Mouse (Mus musculus): ENCODE data around the gene Wwox.

The Wwox gene

DNA sequence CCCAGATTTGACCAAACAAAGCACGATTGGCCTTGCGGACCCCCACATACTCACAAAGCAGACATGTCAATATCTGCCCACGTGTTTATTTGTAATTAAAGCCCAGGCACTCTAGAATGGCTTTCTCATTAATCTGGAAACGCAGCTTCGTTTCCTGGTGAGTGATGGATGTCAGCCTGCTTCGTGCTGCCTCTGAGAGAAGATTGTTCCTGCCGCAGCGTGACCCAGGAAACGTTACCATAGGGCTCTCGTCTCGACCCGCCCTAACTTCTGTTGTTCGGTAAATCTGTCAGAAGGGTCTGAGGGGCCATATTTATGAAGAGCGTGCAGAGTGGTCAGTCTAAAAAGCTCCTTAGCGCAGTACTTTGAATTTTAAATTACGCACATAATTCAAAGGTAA, 164.9 kb downstream of the Wwox start:
- DNase-seq: no peak

DNA sequence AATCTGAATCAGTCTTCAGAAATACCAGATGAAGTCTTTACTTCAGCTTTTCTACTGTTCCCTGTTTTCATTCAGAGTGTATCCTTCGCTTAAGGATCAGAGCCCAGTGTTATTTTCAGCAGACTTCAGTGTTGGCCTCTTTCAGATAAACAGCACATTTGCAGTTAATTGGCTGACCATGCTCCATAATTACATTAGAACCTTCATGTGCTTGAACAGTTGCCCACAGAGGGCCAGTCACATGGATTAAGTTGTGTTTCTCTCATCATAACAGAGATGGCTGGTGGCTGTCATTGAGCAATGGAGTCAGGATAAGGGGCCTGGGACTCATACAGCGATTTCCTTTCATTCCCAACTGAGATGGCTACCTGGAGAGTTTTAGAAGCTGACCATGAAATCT, 166.2 kb downstream of the Wwox start:
- DNase-seq: no peak

DNA sequence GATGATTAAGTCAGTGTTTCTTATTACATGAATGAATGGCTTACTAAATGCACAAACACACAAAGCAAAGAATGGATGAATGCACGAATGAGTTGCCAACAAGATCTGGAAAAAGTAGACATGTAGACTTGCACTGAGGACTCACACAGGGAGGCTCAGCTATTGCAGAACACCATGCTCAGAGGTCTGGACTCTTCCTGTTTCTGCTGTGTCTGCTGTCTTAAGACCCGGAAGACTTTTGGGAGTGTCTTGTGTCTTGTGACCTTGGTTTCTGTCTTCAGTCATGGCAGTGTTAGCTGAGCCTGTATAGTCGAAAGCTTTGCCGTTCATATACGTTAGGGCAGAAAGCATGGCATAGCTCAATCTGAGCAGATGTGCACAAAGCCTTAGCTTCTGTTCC, 169.9 kb downstream of the Wwox start:
- no peak for DNase-seq

DNA sequence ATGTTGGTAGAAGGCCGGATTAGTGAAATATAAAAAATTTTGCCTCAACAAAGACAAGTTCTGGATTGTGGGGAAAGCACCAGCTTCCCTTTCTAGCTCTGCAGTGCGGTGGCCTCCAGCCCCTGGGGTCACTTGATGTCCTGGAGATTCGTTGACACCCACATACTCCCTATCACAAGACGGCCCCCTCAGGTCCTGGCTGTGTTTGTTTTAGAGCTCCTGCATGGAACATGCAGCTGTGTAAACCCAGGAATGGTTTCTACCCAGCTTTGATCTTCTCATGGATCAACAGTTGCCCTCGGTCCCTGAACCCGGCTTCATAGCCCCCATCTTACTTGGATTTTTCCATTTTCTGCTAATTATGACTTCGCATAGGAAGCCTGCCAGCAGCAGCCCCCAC, 171.6 kb downstream of the Wwox start:
- no peak for DNase-seq

DNA sequence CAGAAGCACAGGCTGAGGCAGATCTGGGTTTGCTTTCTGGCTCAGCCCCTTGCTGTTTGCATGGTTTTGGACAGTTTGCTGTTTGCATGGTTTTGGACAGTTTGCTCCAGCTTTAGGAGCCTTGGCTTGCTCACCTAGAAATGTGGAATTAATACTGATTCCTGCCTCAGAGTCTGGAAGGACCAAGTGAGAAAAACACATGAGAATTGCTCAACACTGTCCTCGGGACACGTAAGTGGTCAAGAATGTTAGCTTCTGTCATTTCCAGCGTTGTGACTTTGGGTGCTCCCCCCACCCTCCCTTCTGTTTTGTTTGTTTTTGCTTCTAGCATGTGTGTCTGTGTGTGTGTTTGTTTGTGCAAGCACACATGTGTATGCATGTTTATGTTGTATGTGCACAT, 172.6 kb downstream of the Wwox start:
- DNase-seq: no peak

DNA sequence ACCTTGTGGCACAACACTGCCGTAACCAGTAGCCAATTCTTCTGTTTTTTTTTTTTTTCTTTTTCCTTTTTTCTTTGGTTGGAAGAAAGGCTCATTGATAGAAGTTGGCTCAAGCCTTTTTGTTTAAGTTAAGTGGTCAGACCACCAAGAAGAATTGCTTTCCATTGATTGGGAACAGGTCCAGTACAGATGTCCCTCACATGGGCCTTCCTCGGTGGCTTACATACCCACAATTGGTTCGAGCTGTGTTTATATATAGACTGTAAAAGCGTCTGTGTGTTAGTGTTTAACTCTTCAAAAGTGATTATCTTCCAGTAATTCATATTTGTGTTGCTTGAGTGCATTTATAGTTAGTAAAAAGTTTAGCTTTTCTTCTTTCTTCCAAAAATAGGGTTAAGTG, 176.0 kb downstream of the Wwox start:
- no peak for DNase-seq

DNA sequence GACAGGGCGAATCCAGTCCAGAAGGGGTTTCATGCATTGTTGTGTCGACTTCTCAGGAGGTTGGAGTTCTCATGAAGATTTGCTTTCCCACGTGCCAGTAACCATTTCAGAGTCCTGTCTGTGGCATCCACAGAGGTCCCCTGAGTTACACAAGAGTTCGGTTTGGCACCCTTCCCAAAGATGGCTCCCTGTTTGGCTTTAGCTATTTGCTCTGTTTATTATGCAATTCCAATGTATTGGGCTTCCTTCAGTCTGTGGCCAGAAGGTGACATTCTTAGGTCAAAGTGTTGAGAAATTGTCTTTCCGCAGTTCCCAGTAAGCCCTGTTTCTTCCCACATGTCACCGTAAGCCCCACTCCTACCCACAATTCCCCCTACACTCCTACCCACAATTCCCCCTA, 176.5 kb downstream of the Wwox start:
- no peak for DNase-seq

DNA sequence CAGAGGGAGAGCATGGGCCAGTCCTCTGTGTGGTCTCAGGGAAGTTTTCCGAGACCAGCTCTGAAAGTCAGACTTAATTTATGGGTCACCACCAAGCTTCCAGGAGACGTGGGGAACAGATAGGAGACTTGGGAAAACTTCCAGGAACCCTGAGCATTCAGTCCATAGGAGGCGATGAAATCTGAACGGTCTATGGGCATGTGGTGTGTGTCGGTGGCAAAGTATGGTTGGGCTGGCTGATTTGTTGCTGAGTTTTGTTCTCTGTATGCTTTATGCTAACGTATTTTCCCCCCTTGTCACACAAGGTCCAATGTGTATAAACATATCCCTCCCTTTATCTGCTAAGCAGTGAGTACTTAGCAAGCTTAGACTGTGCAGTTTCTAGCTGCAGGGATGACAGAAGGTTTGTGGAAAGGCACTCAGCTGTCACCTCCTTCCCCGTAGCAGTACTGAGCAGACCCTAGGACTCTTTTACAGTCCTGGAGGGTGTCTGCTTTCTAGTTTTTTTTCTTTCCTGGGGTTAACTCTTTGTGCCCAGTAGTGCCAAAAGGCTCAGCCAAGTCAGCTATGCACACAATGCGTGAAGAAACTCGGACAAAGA, 179.6 kb downstream of the Wwox start:
- DNase-seq: no peak

DNA sequence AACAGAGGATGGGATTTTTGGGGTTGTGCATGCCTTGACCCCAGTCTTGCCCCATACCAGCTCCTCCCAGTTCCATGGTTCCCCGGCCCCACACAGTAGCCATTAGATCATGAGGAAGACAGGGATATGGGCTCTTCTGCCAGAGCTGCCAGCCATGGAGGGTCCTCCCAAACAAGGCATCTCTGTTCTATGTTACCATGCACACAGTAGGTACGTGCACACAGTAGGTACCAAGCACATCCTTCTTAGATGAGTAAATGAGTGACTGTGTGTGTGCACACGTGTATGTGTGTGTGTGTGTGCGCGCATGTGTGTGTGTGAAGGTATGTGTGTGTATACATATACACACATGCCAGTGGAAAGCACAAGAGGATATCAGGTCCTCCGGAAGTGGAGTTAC, 185.9 kb downstream of the Wwox start:
- no peak for DNase-seq

DNA sequence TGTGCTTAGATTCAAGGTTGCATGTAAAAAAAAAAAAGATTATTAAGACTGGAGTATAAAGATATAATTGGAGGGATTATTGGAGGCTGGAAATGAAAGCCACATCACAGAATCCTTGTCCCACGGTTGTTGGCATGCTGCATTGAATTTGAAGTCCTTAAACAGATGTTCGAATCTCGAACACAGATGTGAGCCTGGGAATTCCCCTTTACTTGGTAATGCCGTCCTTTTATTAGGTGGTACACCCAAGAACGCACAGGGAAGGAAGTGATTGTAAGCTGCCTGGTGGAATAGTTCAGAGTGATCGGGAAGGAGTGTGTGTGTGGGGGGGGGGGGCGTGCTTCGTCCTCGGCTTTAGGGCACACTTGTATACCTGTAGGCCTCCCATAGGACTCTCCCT, 187.4 kb downstream of the Wwox start:
- no peak for DNase-seq

DNA sequence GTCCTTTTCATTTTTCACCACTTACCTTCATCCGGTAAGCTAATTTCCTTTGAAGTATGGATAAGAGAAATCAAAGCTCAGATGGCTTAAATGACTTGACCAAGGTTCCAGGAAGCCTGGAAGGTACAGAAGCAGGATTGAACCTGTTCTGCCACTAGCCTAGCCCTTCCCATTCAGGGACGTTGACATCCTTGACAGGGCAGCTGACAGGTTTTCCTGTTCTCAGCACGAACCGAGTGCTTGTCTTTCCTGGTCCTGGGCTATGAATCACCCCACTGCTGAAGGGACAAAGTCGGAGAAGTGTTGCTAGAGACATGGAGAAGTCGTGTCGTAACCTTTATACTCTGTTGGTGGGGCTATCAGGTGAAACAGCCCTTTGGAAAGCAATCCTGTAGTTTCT, 190.3 kb downstream of the Wwox start:
- no peak for DNase-seq

DNA sequence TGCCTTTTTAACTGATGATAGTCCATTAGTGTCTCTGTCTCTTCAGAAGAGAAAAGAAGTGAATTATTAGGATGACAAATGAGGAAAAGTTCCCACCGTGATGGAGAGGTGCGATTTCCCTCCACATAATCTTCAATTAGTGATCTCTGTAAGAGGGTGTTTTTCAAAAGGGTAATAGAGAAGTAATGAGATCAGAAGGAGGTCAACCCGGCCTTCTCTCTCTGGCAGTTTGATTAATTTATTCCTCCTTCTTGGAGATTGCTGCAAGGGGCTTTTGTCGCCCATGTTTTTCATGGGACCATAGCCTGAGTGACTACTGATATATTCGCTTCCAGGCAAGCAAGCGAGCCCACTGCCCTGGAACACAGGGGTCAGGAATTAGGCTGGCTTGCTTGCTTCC, 191.6 kb downstream of the Wwox start:
- DNase-seq: no peak

DNA sequence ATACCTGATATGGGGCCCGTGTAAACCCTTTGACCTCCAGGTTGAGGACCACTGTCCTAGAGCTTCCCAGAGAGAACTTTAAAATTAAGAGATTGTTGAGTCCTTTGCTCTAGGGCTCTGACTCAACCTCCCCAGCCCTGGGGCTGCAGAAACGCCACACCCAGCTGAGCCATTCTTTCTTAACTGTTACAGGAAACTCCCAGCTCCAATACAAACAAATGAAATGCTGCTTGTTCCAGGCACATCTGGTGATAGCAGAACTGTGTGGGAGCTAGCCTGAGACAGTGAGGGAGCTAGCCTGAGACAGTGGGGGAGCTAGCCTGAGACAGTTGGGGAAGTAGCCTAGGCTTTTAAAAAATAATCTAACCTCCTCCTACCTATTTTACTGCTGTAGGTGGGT, 194.7 kb downstream of the Wwox start:
- DNase-seq: no peak

DNA sequence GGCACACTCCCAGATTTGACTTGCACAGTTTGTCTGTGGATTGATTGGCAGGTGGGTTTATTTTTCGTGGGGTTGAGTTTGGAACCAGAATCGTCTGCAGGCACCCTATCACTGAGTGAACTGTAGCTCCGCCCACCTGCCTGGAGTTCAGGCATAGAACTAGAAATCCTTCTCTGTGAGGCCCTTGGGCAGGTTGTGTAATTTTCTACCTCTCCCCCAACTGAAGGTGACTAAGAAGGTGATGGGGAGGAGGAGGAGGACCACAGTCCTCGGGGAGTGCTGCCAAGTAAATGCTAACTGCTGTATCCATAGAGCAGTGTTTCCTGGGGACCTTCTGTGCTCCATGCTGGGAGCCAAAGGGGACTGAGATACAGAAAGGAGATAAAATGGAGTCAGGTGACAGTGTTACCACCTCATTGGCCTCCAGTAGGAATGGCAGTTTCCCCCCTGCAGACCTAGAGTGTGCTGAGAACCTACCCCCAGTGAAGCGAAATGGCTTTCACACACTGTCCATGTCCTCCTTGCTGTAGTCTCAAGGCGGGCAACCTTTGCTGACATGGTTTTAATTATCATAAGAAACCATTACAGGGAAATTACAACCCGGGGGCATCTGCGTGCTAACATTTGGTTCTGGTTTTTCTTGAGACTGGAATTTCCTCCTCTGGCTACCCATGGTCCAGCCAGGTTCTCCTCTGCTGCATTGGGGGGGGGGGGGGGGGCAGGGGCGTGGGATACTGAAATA, 195.4 kb downstream of the Wwox start:
- no peak for DNase-seq

DNA sequence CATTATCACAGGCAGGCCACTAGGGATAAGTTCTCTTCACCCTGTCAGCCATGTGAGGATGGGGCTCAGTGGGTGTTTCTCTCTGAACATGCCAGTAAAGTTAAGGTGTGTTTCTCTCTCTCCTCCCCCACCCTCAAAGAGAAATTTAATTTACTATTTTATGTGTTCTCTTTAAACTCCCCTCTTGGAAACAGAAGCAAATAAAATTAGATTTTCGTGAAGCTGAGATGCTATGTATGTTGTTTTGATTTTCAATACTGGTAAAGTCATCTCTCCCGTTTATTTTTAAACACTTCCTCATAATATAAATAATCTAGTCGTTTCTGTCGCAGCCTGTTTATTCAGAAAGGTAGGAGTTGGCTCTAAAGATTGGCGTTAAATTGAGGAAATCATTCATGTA, 196.9 kb downstream of the Wwox start:
- no peak for DNase-seq

DNA sequence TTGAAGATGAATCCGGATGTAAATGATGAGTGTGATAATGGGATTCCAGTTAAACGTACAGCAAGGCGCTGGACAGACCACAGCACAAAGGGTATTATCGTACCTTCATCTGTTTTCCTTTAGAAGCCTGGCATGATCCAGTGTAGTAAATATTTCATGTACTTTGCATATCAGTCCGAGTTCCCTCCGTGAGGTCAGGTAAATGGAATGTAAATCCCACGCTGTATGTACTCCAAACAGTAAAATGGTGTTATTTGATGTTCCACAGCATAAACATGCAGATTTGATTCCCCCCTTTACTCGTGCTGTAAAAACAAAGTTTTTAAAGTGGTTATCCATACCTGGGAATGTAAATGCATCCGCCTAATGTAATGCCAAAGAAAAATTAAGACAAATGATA, 202.4 kb downstream of the Wwox start:
- DNase-seq: no peak

DNA sequence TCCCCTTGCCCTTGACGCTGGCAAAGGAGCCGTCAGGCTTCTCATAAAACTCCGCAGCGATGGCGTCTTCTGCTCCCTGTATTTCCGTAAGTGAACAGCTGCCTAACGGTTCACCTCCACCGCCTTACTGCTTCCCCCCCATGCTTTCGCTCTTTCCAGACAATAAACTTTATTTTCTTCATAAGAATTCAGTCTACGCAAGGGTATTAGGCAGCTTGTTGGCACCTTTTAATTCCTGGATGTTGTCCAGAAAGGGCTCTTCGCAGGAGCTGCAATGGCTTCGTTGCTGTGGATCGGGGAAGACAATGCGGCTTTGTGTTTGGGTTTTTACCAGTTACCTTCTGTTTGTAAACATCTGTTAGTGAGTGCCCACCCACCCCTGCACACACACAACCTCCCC, 211.3 kb downstream of the Wwox start:
- no peak for DNase-seq

DNA sequence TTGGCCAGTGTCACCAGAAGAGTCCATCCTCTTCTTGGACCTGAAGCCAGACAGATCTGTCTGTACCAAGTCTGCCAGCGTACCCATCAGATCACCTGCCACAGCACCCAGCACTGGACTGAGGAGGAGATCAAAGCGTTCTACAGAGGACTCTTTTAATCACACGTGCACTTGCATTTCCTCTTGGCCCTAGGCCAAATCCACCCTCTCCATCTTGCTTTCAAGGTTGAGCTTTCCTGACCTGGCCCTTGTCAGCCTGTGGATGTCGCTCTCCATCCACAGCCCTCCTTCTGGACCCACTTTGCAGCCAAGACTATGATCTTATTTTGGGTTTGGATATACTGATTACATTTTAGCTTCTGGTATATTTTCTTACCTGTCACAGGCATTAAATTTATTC, 218.3 kb downstream of the Wwox start:
- DNase-seq: no peak

DNA sequence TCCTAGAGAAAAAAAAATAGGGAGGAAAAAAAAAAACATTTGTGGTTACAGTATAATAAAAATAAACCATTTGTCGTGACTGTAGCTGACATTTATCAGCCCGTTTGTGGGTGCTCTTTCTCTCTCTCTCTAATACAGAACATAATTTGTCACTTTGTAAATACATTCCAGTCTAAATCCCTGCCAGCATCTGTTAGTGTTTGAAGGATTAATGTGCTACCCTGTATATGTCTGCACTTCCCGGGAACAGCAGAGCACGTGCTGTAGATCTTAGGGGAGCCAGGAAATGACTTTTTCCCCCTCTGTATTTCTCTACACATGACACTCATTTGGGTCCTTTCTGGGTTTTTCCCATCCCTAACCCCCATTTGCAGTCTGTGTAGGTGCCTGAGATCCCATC, 219.0 kb downstream of the Wwox start:
- DNase-seq: no peak

DNA sequence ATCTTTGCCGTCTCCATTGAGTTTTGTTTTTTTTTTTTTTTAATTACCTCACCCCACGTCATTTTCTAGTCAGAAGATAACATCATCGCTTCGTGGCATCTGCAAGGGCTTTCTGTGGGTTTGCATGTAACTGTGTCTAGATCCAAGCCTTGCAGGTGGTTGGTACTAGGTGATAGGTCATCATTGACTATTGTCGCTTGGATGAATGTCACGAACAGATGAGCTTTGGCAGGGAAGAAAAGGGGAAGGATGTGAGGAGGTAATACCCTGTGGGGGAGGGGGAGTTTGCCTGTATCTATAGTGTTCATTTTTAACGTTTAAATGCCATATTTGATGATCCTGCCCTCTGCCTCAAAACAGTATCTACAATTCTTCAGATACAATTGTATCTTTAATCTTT, 223.6 kb downstream of the Wwox start:
- peak; percentile 16 for DNase-seq

DNA sequence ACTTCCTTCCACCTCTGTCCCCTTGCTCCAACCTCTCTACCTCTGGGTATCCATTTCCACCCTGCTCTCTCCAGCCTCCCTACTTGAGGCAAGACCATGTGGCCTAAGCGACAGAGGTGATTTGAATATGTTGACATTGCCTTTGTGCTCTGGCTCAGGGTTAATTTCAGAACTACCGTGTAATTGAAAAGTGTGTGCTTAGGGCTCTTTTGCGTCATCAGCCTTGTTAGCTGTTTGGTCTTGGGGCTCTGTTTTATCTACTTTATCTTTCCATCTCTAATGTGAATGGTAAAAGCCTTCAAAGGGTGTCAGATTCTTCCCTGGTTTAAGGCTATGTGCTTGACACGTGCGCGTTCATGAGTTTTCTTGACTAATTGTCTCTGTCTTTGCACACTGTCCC, 226.1 kb downstream of the Wwox start:
- DNase-seq: no peak

DNA sequence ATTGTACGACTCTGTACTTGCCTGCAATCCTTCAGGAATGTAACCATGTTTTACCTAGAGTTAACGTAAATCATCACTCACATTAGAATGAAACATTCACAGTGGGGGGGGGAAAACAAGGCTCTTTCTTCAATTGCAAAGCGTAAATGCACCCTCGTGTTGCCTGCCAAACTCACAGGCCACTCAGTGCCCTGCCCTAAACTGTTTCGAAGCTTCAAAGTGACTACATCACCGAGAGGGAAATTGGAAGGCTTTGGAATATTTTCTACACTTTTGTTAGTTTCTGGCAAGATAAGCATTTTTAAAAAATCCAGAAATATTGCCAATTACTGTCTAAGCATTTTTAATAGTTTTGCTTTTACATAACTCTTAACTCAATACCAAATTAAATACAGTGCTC, 231.3 kb downstream of the Wwox start:
- DNase-seq: no peak

DNA sequence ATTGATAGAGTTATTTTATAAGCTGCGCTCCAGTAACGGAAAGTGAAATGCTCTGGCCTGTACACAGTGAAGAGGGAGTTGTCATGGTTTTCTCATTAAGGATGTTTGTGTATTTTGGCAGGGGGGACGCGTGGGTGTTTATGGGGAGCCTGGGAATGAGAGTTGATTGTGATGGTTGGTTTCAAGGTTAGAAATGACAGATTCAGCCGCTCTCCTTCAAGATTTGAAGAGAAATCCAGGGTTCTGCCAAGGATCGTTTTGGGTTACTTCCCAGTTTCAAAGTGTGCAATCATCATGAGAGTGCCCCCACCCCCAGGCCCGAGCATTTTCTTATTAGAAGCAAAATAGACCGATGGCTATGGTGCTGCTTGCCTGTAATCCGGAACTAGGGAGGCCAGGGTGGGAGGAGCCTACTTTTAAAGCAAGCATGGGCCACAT, 231.8 kb downstream of the Wwox start:
- DNase-seq: no peak

DNA sequence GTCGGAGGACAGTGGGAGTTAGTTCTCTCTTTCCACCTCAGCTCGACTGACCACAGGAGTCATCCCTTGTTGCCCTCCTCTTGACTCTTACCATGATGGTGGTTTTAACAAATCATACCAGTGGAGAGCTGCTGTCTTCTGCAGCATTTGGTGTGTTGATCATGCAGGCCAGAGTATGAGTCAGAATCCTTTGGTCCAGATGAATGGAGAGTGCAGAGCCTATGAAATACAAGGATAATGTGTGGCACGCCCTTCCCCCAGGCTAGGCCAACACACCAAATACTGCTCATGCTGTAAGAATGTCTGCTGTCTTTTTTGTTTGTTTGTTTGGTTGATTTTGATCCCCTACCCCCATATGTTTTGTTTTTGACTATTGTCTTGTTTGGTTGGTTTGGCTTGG, 234.0 kb downstream of the Wwox start:
- DNase-seq: no peak

DNA sequence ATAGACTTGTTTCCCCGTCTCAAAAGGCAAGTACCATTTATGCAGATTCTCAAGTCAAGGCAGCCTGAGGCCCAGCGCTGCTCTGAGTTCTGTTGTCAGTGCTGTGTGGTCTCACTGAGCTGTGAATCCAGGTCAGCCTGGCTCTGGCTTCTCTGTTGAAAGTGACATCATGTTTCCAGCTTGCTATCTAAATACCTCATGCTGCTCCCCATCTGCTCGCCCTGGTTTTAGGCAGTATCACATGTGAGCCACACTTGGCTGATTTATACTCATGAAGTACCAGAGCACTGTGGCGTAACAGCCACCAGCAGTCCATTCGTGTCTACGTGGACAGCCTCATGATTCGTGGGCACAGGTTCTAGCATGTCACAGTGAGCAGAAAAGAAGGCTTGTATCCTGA, 235.7 kb downstream of the Wwox start:
- no peak for DNase-seq

Data from thymus, postnatal 14 days (tissue).